Mouse (Mus musculus) colon, adult 2 months (tissue): ENCODE measurements around the gene Arid3b. TPM values are rescaled to one million over a fixed set of nuclear protein-coding genes. Genes with fewer than 3 reads are reported as not detected.

ENCODE experiments used
- polyA plus RNA-seq: library from polyadenylated mRNA; depleted of rRNA; stranded (reverse); fragments of >200 nt; gene quantifications from 2 replicates; pipeline ENCODE4 v1.2.3, GENCODE M21; 2012; rRNA removed

Arid3b gene
- polyA plus RNA-seq: 8.5 and 10.7 TPM in 2 replicates

DNA sequence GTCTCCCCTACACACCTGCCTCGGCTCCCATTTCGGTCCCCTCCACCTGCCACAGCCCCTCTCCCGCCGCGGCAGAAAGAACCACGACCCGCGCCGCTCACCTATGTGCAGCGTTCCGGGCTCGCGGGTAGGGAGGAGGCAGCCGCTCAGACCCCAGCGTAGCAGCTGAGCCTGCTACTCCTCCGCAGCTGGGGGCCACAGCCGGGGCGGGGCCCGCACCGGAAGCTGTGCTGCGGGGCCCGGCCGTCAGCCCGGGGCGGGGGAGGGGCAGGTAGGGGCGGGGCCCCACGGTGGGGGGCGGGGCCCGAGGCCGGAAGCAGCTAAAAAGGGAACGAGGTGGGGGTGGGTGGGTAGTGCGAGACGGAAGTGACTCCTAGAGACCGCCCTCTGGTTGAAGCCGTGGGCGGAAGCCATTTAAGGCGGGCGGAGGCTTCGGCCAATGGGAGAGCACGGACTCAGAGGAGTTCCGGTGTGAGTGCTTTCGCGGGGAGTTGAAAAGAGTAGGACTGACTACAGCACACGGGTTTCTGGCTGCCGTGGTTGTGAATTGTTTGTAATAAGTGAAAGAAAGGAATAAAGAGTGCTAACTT lies at the start of gene Arid3b:
Arid3b (minus strand) TSS at position 213 of the 590 bp plus-strand sequence.

DNA sequence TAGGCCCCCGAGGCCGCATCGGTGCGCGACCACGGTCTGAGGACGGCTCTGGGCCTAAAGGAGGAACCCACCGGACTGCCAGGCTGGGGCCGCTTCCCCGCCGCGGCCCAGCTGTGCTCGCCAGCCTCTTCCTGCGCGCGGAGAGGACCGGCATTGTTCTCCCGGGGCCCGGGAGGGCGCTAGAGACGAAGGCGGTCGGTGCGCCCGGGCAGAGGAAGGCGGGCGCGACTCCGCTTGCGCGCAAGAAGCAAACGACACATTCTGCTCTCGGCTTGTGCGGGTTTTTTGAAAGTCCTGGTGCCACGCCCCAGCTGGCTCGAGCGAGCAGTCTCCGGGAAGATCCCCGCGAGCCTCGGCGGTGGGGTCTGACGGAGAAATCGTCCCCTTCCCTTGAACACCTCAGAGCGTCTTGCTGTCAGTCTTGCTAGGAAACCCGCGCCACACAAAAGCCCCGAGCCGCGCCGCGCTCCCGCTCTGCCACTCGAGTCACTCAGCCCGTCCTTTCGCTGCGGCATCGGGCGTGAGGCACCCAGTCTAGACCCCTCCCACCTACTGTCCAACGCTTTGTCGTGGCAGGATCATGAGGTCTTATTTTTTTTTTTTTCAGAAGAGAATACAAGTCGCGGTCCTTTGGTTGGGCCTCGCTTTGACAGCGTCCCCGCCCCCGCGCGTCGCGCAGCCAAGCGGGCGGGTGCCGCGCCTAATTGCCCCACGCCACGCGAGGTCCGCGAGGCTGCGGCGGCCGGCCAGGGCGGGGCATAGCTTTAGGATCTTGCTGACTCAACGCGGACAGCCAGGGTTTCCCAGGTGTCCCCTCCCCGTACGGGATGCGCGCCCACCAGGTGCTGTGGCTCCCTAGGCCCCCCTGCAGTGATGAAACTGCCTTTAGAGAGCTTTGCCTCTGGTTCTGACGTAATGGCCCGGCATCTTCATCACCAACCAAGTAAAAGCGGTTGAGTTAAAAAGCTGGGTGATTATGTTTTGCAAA lies 70.9 kb downstream of the Arid3b start, which contains the start of gene Clk3:
Clk3 (minus strand) TSS at position 497 of the 988 bp plus-strand sequence.

Other genes starting within 250 kb of the Arid3b start
- 20.8 and 23.1 TPM in 2 replicates for gene Ulk3, start 247.3 kb downstream of the Arid3b start, polyA plus RNA-seq
- not detected in 2 replicates for gene Cplx3, start 230.5 kb downstream of the Arid3b start, polyA plus RNA-seq
- 0.16 TPM in 1 of 2 replicates, not detected in the other for gene Lman1l, start 216.0 kb downstream of the Arid3b start, polyA plus RNA-seq
- gene Csk, start 183.2 kb downstream of the Arid3b start, polyA plus RNA-seq: 66.2 and 75.8 TPM in 2 replicates
- 0.16 TPM in 1 of 2 replicates, not detected in the other for gene Cyp1a2, start 153.1 kb downstream of the Arid3b start, polyA plus RNA-seq
- gene Cyp1a1, start 148.9 kb downstream of the Arid3b start, polyA plus RNA-seq: 0.03 and 0.10 TPM in 2 replicates
- gene Edc3, start 128.3 kb downstream of the Arid3b start, polyA plus RNA-seq: 8.5 and 9.9 TPM in 2 replicates
- gene Clk3, start 70.9 kb downstream of the Arid3b start, polyA plus RNA-seq: 80.4 and 90.5 TPM in 2 replicates
- 101 and 144 TPM in 2 replicates for gene Ubl7, start 74.2 kb upstream of the Arid3b start, polyA plus RNA-seq
- gene Sema7a, start 103.3 kb upstream of the Arid3b start, polyA plus RNA-seq: 10.8 and 12.6 TPM in 2 replicates
- gene Cyp11a1, start 169.6 kb upstream of the Arid3b start, polyA plus RNA-seq: 0.05 and 0.09 TPM in 2 replicates
- 2.7 and 2.8 TPM in 2 replicates for gene Stra6, start 227.0 kb upstream of the Arid3b start, polyA plus RNA-seq